Mouse (Mus musculus) cerebellum, adult (tissue): ENCODE measurements around the gene Fgfr2.
A peak's percentile ranks its signal among the peaks of the same experiment; 100 is the strongest.

Source experiments
- ATAC-seq: cut with Nextera tagmentation; 2 replicates; pipeline ENCODE4 v1.9.2; 2017; ENCODE audit warnings: mild to moderate bottlenecking, moderate library complexity, mixed read lengths; ENCODE audit not compliant: insufficient number of reproducible peaks, low FRiP score, low TSS enrichment

The Fgfr2 gene

GRCm38 (mm10) chr7:132576116-132576650, 547.0 kb downstream of the Fgfr2 start, which contains the start of gene Oat:
Oat (minus strand) TSS chr7:132576398.
- ATAC-seq = peak; percentile 95

GRCm38 (mm10) chr7:132575623-132576022, 547.5 kb downstream of the Fgfr2 start:
- ATAC-seq = peak; percentile 92

- no peak for ATAC-seq
Observed at GRCm38 (mm10) chr7:132574646-132575045, 548.5 kb downstream of the Fgfr2 start.

- ATAC-seq = no peak
Observed at GRCm38 (mm10) chr7:132573205-132573604, 549.9 kb downstream of the Fgfr2 start.

- no peak for ATAC-seq
Observed at GRCm38 (mm10) chr7:132572738-132573137, 550.4 kb downstream of the Fgfr2 start.

GRCm38 (mm10) chr7:132571481-132571880, 551.7 kb downstream of the Fgfr2 start:
- no peak for ATAC-seq

- no peak for ATAC-seq
Observed at GRCm38 (mm10) chr7:132570071-132570470, 553.1 kb downstream of the Fgfr2 start.

GRCm38 (mm10) chr7:132568817-132569216, 554.3 kb downstream of the Fgfr2 start:
- ATAC-seq = no peak

- ATAC-seq = no peak
Observed at GRCm38 (mm10) chr7:132565831-132566230, 557.3 kb downstream of the Fgfr2 start.

- ATAC-seq = no peak
Observed at GRCm38 (mm10) chr7:132559138-132559766, 563.9 kb downstream of the Fgfr2 start.

GRCm38 (mm10) chr7:132558141-132558736, 564.9 kb downstream of the Fgfr2 start:
- no peak for ATAC-seq

GRCm38 (mm10) chr7:132556575-132556974, 566.6 kb downstream of the Fgfr2 start:
- ATAC-seq = no peak

- no peak for ATAC-seq
Observed at GRCm38 (mm10) chr7:132555911-132556310, 567.2 kb downstream of the Fgfr2 start.

- no peak for ATAC-seq
Observed at GRCm38 (mm10) chr7:132554091-132554490, 569.1 kb downstream of the Fgfr2 start.

- peak; percentile 91 for ATAC-seq
Observed at GRCm38 (mm10) chr7:132551351-132552126, 571.6 kb downstream of the Fgfr2 start.

- no peak for ATAC-seq
Observed at GRCm38 (mm10) chr7:132547126-132547525, 576.0 kb downstream of the Fgfr2 start.

- ATAC-seq = no peak
Observed at GRCm38 (mm10) chr7:132542427-132542826, 580.7 kb downstream of the Fgfr2 start.

- no peak for ATAC-seq
Observed at GRCm38 (mm10) chr7:132541566-132541965, 581.6 kb downstream of the Fgfr2 start.

GRCm38 (mm10) chr7:132540597-132540996, 582.6 kb downstream of the Fgfr2 start:
- ATAC-seq = no peak

GRCm38 (mm10) chr7:132529206-132529605, 593.9 kb downstream of the Fgfr2 start:
- ATAC-seq = no peak

GRCm38 (mm10) chr7:132513419-132513982, 609.6 kb downstream of the Fgfr2 start:
- no peak for ATAC-seq
